Mouse (Mus musculus) cerebellum, adult 2 months (tissue): ENCODE data around the gene Papolb.

Source experiments
- CTCF ChIP-seq: fragments of 200-500 bp; IDR thresholded peaks from 2 replicates; pipeline ENCODE4 v1.5.1; 2011; ENCODE audit warnings: low read depth, mild to moderate bottlenecking, control low read depth, low read length, moderate library complexity, borderline replicate concordance; ENCODE audit not compliant: insufficient read depth
- POLR2A ChIP-seq: fragments of 200-500 bp; IDR thresholded peaks from 2 replicates; pipeline ENCODE4 v1.6.1; 2011; ENCODE audit warnings: low read length, control low read depth, borderline replicate concordance; ENCODE audit not compliant: insufficient read depth

GRCm38 (mm10) chr5:142560261-142560660 is 30.4 kb upstream of the Papolb start:
- TF ChIP-seq CTCF (no peak), POLR2A (no peak)
